Mouse (Mus musculus) gastrocnemius, postnatal 25 days (tissue): ENCODE measurements around the gene Asgr2. TPM values are rescaled to one million over a fixed set of nuclear protein-coding genes. Genes with fewer than 3 reads are reported as not detected.
"Not testable (repeated sequence)": the region's sequence is repeated elsewhere in the genome, so short reads cannot be mapped to it uniquely, and the experiment has no call there.

Experiments used
- DNase-seq: peaks from one replicate; pipeline ENCODE4 v3.0.0; 2022
- long read RNA-seq, 2 experiments: library from polyadenylated mRNA; stranded (forward); transcript quantifications; one replicate each; pipeline ENCODE4 v2.0.0; 2021
- total RNA-seq, 2 experiments: library from RNA; stranded (reverse); gene quantifications; 1 replicate in 1 of 2; 2 replicates in 1 of 2; pipeline ENCODE4 v1.2.3; 2021

Asgr2 gene
- not detected for total RNA-seq
- long read RNA-seq, experiment 1, result 0 reads
- long read RNA-seq, experiment 2, result 0 reads

GRCm38 (mm10) chr11:70091986-70092783, at the start of gene Asgr2:
Asgr2 (plus strand) TSS chr11:70092644.
- peak; percentile 26 for DNase-seq

- DNase-seq, result no peak
Observed at GRCm38 (mm10) chr11:70043665-70044064, 48.8 kb upstream of the Asgr2 start.

- DNase-seq, result no peak
Observed at GRCm38 (mm10) chr11:70045435-70045834, 47.0 kb upstream of the Asgr2 start.

DNA sequence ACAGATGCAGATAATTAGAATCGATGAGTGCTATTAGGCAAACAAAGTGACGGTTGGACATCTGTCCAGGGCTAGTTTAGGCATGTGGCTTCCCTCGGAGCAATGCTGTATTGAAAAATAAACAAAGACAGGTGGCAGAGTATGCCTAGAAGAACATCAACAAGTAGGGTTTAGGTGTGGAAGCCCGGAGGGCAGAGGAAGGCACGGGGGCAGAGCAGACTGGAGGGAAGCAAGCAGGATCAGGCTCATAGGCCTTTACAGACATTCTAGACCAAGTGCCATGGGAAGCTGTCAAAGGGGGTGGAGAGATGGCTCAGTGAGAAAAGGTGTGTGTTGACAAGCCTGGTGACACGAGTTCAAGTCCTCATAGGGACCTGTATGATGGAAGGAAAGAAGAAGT, 43.1 kb upstream of the Asgr2 start:
- no peak for DNase-seq

GRCm38 (mm10) chr11:70049816-70050215, 42.6 kb upstream of the Asgr2 start:
- no peak for DNase-seq

DNA sequence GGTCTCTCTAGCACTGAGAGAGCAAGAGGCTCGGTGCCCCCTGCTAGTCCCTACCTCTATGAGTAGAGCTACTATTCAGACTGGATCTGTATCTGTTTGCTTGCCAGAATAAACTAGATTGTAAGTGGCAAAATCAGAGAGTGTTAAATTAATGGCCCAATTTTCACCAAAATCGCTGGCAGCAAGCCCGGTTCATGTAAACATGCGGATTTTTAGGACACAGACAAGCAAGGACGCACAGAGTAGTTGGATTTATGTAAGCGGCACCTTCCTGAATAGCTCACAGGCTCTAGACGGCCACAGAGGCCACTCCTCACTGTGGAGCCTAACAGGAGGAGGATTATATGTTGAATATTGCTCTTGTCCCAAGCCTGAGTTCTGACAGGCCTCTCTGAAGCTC, 39.3 kb upstream of the Asgr2 start:
- DNase-seq, result no peak

GRCm38 (mm10) chr11:70053898-70054570, 38.4 kb upstream of the Asgr2 start, which contains the start of gene Asgr1:
Asgr1 (plus strand) TSS chr11:70054085.
- no peak for DNase-seq

DNA sequence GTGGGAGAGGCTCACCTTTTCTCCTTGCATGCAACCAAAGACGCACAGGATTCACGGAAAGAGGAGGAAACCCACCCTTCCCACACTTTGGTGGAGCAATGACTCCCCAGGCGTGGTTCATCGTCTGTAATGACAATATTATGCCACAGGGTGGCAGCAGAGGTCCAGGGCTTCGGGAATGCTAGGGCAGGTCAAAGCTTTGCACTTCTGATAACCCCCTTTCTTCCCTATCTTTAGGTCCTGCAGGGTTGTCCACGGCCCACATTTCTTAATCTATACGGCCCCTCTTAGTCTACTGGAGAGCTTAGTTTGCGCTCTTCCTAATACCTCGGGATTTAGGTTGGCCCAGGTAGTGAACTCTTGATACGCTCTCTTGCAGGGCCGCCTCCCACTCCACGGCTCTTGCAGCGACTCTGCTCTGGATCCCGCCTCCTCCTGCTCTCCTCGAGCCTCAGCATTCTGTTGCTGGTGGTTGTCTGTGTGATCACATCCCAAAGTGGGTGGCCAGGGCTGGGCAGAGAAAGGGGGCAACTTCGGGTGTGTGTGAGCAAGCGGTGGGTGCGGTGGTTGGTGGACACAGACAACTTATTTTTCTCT, 36.7 kb upstream of the Asgr2 start:
- peak; percentile 47 for DNase-seq

DNA sequence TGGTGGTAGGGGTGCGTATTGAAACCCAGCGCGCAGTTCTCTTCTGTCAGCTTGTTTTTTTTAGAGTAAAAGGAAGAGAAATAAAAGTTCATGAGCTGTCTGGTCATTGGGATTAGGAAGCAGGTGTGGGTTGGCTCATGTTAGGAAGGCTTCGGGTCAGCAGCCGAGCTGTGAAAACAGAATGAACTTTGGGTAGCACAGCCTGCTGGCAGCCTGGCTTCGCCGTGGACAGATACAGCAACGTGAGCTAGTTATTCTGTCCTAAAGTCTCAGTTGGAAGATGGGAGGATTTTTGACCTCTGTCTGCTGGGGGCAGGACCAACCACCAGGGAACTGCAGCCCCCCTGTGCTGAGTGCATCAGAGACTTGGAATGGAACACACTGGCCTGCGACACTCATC, 34.6 kb upstream of the Asgr2 start:
- DNase-seq, result no peak

DNA sequence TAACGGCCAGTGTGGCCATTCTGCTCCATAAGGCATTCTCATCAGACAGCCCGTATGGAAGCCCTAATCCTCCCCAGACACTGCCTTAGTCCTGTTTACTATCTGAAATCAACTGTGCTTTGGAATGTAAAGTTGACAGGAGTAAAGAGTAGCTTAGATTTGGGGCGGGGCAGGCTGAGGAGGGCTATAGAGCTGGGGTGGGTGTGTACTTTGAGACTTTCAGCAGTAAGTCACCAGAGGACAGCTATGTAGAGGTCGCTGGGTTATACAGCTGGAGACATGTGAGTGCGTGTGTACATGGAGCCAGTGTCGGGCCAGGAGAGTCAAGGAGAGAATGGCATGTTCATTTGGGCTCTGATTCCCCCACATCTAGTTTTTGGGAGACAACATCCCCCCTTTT, 32.5 kb upstream of the Asgr2 start:
- DNase-seq, result no peak

- DNase-seq, result no peak
Observed at GRCm38 (mm10) chr11:70063053-70063452, 29.4 kb upstream of the Asgr2 start.

DNA sequence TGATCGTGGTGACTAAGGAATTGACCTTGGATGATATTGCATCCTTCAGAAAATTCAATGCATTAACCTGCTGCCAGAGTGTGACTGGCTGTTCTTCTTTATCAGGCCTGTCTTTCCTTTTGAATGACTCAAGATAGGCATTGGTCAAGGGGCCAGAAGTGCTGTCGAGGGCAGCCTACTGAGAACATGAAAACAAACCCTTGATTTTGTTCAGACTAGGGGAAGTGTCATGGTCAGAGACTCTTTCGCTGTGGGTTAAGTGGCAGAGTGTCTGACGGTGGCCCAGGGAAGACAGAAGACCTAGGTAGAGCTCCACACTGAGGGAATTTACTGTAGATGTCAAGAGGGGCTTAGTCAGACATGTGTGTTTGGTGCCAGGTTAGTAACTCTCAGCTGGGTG, 25.7 kb upstream of the Asgr2 start:
- DNase-seq, result no peak

DNA sequence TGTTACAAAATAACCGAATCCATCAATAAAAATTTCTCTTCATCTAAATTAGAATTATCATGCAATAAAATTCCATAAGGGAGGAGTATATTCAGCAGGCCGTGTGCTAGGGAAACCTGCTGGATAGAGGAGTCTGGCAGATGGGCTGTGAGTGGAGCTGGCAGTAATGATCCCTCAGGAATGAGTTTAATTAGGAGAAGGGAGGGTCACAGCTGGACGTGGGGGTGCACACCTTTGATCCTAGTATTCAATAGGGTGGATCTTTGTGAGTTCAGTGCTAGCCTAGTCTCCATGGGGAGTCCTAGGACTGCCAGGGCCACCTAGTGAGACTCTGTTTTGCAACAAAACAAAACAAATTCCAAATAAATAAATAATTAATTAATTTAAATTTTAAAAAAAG, 24.2 kb upstream of the Asgr2 start:
- no peak for DNase-seq

DNA sequence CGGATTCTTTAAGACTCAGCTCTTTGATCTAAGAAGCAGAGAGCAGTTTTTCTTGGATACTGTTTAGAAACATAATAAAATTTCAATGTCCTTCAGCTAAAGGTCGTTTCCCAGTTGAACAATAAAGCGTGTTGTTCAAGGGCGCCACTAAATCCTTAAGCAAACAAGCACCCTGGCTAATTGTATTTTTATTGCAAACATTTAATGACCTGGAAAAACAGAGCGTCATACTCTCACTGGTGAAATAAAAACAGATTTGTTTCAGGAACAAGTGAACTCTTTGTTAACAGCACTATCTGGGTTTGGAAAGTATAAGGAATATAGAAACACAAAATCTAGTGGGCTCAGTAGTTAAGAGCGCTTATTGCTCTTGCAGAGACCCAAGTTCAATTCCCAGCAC, 22.4 kb upstream of the Asgr2 start:
- no peak for DNase-seq

DNA sequence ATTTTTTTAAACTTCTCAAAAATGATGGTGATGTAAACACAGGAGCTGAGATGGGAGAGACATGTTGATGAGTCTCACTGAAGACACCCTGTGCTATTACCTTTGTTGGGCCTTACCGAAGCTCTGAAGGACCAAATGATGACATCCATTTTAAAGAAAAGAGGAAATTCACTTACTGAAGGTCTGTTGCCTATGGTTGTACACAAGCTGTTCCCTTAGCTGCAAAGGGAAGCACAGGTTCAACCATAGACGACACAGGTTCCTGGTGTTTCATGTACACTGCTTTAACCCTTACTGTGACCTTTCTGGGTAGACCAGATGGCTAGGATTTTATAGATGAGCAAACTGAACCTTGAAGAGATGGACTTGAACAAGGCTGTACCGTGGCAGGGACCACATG, 21.8 kb upstream of the Asgr2 start:
- DNase-seq, result not testable (repeated sequence)

- DNase-seq, result peak; percentile 56
Observed at GRCm38 (mm10) chr11:70074379-70075071, 17.9 kb upstream of the Asgr2 start.

DNA sequence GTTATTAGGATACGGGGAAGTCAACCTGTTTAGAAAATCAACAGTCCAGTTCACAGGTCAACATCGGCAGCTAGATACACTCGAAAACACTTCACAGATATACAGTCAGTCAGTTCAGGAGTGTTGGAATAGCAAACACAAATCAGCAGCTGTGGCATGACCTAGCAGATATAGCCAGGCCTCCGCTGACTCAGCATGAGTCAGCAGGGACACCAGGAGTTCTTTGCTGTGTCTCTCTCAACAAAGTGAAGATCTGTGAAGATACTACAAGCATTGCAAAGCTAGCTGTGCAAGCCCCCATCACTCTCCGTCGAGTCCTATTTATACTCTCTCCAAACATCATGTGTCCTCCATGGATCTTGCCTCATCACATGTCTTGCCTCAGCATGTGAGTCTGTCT, 16.9 kb upstream of the Asgr2 start:
- no peak for DNase-seq

- DNase-seq, result no peak
Observed at GRCm38 (mm10) chr11:70077441-70077840, 15.0 kb upstream of the Asgr2 start.

- no peak for DNase-seq
Observed at GRCm38 (mm10) chr11:70079175-70079574, 13.3 kb upstream of the Asgr2 start.

DNA sequence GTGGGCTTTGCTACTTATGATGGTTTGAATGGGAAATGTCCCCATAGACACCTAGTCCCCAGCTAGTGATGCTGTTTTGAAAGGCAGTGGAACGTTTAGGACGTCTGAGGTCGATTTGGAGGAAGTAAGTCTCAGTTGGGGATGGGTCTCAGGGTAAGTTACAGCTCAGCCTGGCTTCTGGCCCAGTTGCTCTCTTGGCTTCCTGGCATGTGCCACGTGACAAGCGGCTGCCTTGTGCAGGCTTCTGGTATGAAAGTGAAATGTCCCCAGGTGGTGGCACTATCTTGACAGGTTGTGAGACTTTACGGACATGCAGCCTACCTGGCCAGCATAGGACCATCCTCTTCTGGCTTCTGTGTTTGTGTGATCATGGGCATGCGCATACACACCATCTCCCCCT, 12.5 kb upstream of the Asgr2 start:
- no peak for DNase-seq

GRCm38 (mm10) chr11:70080803-70081590, 11.4 kb upstream of the Asgr2 start:
- no peak for DNase-seq

DNA sequence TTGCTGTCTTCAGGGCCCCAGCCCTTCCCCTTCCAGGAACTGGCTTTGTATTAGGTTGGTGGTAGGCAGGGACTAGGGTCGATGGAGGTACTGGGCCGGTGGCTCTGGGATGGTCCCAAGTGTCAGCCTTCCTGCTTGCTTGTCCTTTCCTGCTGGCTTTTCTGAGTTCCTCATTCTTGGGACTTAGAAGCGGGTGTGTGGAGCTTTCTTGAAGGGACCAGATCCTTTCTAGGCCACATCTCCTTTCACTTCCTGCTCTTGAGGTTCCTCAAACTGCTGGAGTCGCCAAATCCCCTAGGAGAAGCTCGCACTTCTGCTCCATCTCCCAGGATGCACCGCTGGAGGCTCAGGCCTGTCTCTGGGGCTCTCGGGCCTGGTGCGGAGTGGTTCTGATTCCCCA, 7.9 kb upstream of the Asgr2 start:
- peak; percentile 29 for DNase-seq
